Mouse (Mus musculus) lung, postnatal 0 days (tissue): ENCODE data around the gene Ckmt2. TPM values are rescaled to one million over a fixed set of nuclear protein-coding genes. Genes with fewer than 3 reads are reported as not detected.

Source experiments
- ATAC-seq: fragments of 200-750 bp; cut with Nextera tagmentation; 2 replicates; pipeline ENCODE4 v1.8.0; 2017; ENCODE audit warnings: moderate library complexity
- DNase-seq: peaks from one replicate; pipeline ENCODE4 v3.0.0-alpha.2; 2016; ENCODE audit warnings: low spot score
- H3K27ac ChIP-seq: fragments of 300-500 bp; sonication (generic); 2 replicates; pipeline ENCODE4 v1.5.1; 2014; ENCODE audit warnings: antibody characterized with exemption, mild to moderate bottlenecking, low read length, mixed read lengths
- H3K27me3 ChIP-seq: fragments of 300-500 bp; sonication (generic); replicated peaks from 2 replicates; pipeline ENCODE4 v1.6.1; 2014; ENCODE audit warnings: low read length, mixed read lengths; ENCODE audit not compliant: insufficient read depth
- H3K36me3 ChIP-seq: fragments of 300-500 bp; sonication (generic); 2 replicates; pipeline ENCODE4 v1.6.1; 2014; ENCODE audit warnings: low read length, mixed read lengths; ENCODE audit not compliant: insufficient read depth
- H3K4me1 ChIP-seq: fragments of 300-500 bp; sonication (generic); 2 replicates; pipeline ENCODE4 v1.6.1; 2014; ENCODE audit warnings: antibody characterized with exemption, low read depth, low read length, mixed read lengths; ENCODE audit not compliant: insufficient read depth
- H3K4me2 ChIP-seq: fragments of 300-500 bp; sonication (generic); replicated peaks from 2 replicates; pipeline ENCODE4 v1.6.1; 2014; ENCODE audit warnings: low read depth, mild to moderate bottlenecking, low read length, moderate library complexity, mixed read lengths
- H3K4me3 ChIP-seq: fragments of 300-500 bp; sonication (generic); 2 replicates; pipeline ENCODE4 v1.5.1; 2014; ENCODE audit warnings: low read depth, low read length
- H3K9ac ChIP-seq: fragments of 300-500 bp; sonication (generic); replicated peaks from 2 replicates; pipeline ENCODE4 v1.6.1; 2014; ENCODE audit warnings: low read depth, mild to moderate bottlenecking
- H3K9me3 ChIP-seq: fragments of 300-500 bp; sonication (generic); 2 replicates; pipeline ENCODE4 v1.6.1; 2016; ENCODE audit warnings: low read length, mixed read lengths
- CTCF ChIP-seq: IDR thresholded peaks from 2 replicates; pipeline ENCODE4 v1.5.1; 2016; ENCODE audit warnings: antibody characterized with exemption, mild to moderate bottlenecking
- EP300 ChIP-seq: IDR thresholded peaks from 2 replicates; pipeline ENCODE4 v1.6.1; 2016; ENCODE audit warnings: antibody characterized with exemption, mild to moderate bottlenecking, control low read depth
- WGBS: fragments of 180-500 bp; shearing (Covaris S2); extraction: QIAGEN DNeasy Blood & Tissue Kit; methylation state at CpG from one replicate; pipeline ENCODE4 v1.1.7; 2014; 5-methylcytosine and 5-hydroxymethylcytosine counted together
- polyA plus RNA-seq: library from polyadenylated mRNA; unstranded; fragments of >200 nt; fragmentation: Nextera tagmentation; extraction: Ambion mirVana; gene quantifications from 2 replicates; pipeline ENCODE4 v1.2.1, GENCODE M21; 2015

Ckmt2 gene
- polyA plus RNA-seq, 1 experiment from 2014 or later: 0.20 TPM

DNA sequence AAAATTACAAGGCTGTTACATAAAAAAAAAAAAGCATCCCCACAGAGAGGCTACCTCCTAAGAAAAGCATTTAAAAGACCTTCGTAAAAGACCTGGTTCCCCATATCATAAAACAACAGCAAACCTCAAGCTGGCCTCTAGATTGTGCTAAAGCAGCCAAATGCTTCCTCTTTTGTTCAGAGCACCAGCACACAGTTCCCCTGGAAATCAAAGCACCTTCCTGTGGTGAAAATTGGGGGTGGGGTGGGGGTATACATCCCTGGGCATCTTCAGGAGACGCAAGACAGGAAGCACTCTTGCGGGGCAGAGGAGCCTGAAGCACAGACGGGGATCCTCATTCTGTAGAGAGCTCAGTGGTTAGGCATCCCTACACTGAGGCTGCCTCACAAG is 38.5 kb upstream of the Ckmt2 start:
- Histone ChIP-seq H3K27ac (no peak overlapping the region), H3K9ac (no peak overlapping the region), H3K4me1 (no peaks in the 10 kb centered on the region), H3K36me3 (no peaks in the 10 kb centered on the region), H3K4me3 (no peak overlapping the region), H3K27me3 (no peaks in the 10 kb centered on the region), H3K9me3 (no peaks in the 10 kb centered on the region), H3K4me2 (no peak overlapping the region)
- no peak for DNase-seq
- no peak for ATAC-seq
- WGBS: 58% methylated on average over 4 of the region's 4 CpGs
- TF ChIP-seq EP300: no peak
- no peak for TF ChIP-seq CTCF

DNA sequence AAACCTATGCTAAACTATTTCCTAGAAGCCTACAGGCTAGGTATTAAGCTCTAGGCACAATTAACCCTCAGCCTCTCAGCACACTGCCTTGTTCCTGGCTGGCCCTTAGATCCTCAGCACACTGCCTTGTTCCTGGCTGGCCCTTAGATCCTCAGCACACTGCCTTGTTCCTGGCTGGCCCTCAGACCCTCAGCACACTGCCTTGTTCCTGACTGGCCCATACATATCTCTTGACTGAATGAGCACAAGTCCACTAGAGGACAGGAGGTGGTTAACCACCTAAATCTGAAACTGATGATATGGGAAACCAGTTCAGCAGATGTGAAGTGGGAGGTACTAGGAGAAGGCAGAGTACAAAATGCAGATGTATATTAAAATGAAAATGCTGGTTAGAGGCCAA is 35.0 kb upstream of the Ckmt2 start:
- Histone ChIP-seq H3K4me1 (no peaks in the 10 kb centered on the region), H3K4me2 (no peak overlapping the region), H3K27ac (peak overlapping the region; percentile 34; the same call in 1 of the 2 replicates), H3K9me3 (no peaks in the 10 kb centered on the region), H3K9ac (no peak overlapping the region), H3K4me3 (no peak overlapping the region), H3K36me3 (no peaks in the 10 kb centered on the region), H3K27me3 (no peaks in the 10 kb centered on the region)
- TF ChIP-seq EP300 (no peak), CTCF (no peak)
- ATAC-seq: peak; percentile 52
- no peak for DNase-seq

DNA sequence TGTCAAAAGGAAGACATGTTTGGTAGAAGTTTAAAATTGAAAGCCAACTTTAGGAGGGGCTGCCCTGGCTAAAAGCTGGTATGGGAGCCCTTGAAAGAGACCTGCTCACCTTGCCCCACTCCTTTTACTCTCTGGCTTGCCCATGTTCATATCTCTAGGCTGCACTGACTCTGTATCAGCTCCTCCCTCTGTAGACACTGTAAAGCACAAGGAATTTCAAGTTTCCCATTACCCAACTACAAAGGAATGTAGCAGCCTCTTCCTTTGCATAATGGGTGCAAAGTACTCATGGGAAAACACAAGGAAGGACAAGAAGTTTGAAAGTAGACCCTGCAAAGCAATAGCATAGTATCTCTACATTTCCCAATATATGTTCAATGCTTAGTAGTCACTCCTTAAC is 34.5 kb upstream of the Ckmt2 start:
- H3K9me3 ChIP-seq: no peaks in the 10 kb centered on the region
- H3K36me3 ChIP-seq: no peaks in the 10 kb centered on the region
- H3K9ac ChIP-seq: no peak overlapping the region
- H3K27me3 ChIP-seq: no peaks in the 10 kb centered on the region
- 0 out of 2 replicates have a peak overlapping the region, but pooled peaks have one; percentile 34 for H3K27ac ChIP-seq
- no peaks in the 10 kb centered on the region for H3K4me1 ChIP-seq
- TF ChIP-seq CTCF (no peak), EP300 (peak; percentile 97)
- H3K4me3 ChIP-seq: no peak overlapping the region
- H3K4me2 ChIP-seq: no peak overlapping the region
- ATAC-seq (peak; percentile 89), DNase-seq (peak; percentile 66)

DNA sequence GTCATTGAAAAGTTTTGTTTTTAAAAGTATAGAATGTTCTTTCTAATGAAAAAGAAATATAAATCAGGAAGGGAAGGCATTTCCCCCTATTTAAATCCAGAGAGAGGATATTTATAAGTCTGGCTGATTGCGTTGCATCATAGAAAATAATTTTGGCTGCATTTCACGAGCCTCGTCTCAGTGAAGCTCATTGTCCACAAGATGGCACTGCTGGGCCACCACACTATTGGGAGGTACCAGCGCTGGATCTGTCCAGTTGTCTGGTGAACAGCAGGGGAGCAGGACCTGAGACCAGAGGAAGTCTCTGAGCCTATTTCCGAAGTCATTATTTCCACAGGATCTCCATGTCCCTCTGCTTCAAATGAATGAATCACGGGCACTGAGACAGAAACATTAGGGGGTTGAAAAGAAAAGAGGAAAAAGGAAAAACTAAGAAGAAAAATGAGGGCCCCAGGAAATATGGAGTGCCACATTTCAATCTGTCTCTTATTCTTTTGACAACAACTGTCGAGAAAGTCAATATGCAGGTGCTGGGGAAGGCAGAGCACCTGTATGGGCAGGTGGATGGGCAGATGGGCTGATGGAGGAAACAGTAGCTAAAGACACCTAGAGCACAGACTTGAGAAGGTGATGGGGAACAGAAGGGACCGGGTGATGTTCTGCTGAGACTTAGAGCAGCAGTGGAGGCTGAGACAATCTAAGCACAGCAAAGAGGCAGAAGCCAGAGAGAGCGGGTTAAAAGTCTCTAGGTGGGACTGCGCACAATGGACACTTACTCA is 31.7 kb upstream of the Ckmt2 start:
- peak; percentile 73 for ATAC-seq
- H3K9me3 ChIP-seq: no peaks in the 10 kb centered on the region
- no peaks in the 10 kb centered on the region for H3K27me3 ChIP-seq
- no peak overlapping the region for H3K27ac ChIP-seq
- no peak overlapping the region for H3K4me2 ChIP-seq
- H3K36me3 ChIP-seq: no peaks in the 10 kb centered on the region
- peak; percentile 91 for DNase-seq
- H3K9ac ChIP-seq: no peak overlapping the region
- no peak overlapping the region for H3K4me3 ChIP-seq
- 33% methylated on average over 10 of the region's 10 CpGs for WGBS
- no peaks in the 10 kb centered on the region for H3K4me1 ChIP-seq
- TF ChIP-seq EP300 (no peak), CTCF (peak; percentile 97)

DNA sequence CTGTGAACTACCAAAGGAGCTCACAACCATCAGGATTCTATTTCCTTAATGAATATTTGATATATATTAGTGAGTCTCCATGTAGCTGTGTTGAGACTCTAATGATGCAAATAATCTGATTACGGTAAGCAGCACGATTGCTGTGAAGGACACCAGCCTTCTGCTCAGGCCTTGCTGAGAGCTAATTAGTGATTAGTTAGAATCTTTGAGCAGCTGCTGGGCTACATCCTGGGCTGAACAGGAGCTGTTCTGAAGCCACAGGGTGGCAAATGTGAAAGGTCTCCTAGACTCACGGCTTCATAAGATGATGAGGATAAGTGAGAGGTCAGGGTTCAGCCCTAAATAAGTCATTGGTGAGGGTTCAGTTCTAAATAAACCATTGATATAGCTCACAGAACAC is 29.7 kb upstream of the Ckmt2 start:
- H3K4me3 ChIP-seq: no peak overlapping the region
- H3K27ac ChIP-seq: no peak overlapping the region
- no peaks in the 10 kb centered on the region for H3K36me3 ChIP-seq
- H3K4me1 ChIP-seq: no peaks in the 10 kb centered on the region
- H3K27me3 ChIP-seq: no peaks in the 10 kb centered on the region
- no peak for TF ChIP-seq CTCF
- no peak for TF ChIP-seq EP300
- no peak for ATAC-seq
- DNase-seq: no peak
- no peak overlapping the region for H3K4me2 ChIP-seq
- WGBS: 71% methylated on average over 3 of the region's 3 CpGs
- no peak overlapping the region for H3K9ac ChIP-seq
- H3K9me3 ChIP-seq: no peaks in the 10 kb centered on the region

DNA sequence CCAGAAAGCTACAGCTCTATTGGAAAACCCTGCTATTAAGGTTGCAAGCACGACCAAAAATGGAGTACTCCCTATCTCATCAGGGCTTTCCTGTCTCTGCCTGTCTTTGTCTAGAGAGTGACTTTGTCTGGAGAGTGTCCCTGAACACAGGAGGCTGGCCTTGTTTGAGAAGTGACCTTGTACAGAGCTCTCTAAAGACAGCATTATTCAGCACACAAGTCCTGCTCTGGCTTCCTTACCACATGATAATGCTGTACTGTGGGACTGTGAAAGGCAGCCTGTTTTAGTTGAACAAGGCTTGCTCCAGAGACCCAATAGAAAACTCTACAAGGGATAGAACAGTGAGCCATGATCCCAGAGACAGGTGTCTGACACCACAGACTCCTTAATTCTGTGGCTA is 19.8 kb upstream of the Ckmt2 start:
- no peak for DNase-seq
- no peak for TF ChIP-seq EP300
- TF ChIP-seq CTCF: no peak
- 55% methylated on average over 1 of the region's 1 CpGs for WGBS
- Histone ChIP-seq H3K9ac (no peak overlapping the region), H3K4me2 (no peak overlapping the region), H3K9me3 (no peaks in the 10 kb centered on the region), H3K4me1 (no peaks in the 10 kb centered on the region), H3K27me3 (no peaks in the 10 kb centered on the region), H3K4me3 (no peak overlapping the region), H3K27ac (no peak overlapping the region), H3K36me3 (no peaks in the 10 kb centered on the region)
- no peak for ATAC-seq

DNA sequence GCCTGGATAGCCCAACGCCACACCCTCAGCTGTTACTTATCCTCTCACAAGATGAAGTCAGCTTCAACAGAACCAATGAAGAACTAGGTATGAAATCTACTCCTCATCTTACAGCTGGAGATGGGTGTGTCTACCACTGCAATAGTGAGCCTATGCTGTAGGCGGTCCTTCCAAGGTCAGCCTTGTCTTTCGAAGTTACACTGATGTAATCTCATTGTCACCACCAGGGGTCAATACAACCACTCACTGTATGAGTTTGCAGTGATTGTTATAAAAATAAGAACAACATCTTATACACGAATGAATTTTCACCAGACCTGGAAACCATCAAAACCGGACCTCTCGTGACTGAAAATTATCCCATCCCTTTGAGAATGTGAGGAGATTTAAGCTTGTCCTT is 16.4 kb upstream of the Ckmt2 start:
- DNase-seq (peak; percentile 43), ATAC-seq (peak; percentile 30; the same call in 1 of the 2 replicates)
- no peaks in the 10 kb centered on the region for H3K27me3 ChIP-seq
- TF ChIP-seq CTCF (peak; percentile 66), EP300 (no peak)
- no peaks in the 10 kb centered on the region for H3K4me1 ChIP-seq
- H3K4me3 ChIP-seq: no peak overlapping the region
- no peaks in the 10 kb centered on the region for H3K36me3 ChIP-seq
- H3K4me2 ChIP-seq: no peak overlapping the region
- no peaks in the 10 kb centered on the region for H3K9me3 ChIP-seq
- H3K27ac ChIP-seq: no peak overlapping the region
- H3K9ac ChIP-seq: no peak overlapping the region
- 65% methylated on average over 6 of the region's 6 CpGs for WGBS
